Mouse (Mus musculus): ENCODE measurements at regions not wholly inside any gene's neighbourhood (a gene's known extent, or its start where the extent isn't known, plus 50 kb on each side); places are given as distances from the start of the nearest gene placed in this dataset.

- TF ChIP-seq CTCF (IDR thresholded peaks at IDR 0.05; ENCODE audit: low read depth, low read length) (no peak), POLR2A (IDR thresholded peaks at IDR 0.05; ENCODE audit: extremely low read depth, insufficient read depth, low read length) (no peak)
Observed at GRCm38 (mm10) chrX:21567971-21568370, 83.6 kb downstream of the Agtr2 start.
